Mouse (Mus musculus) embryonic fibroblast, embryonic 13.5 days (primary cell): ENCODE data around the gene Gnptg.

Source experiments
- CTCF ChIP-seq: IDR thresholded peaks from 2 replicates; pipeline ENCODE4 v1.5.1; 2011; ENCODE audit warnings: mild to moderate bottlenecking, control low read depth, low read length, moderate library complexity, borderline replicate concordance; ENCODE audit not compliant: insufficient read depth
- POLR2A ChIP-seq: IDR thresholded peaks from 2 replicates; pipeline ENCODE4 v1.6.1; 2011; ENCODE audit warnings: low read depth, mild to moderate bottlenecking, control low read depth, low read length, moderate library complexity

- TF ChIP-seq POLR2A (peak; percentile 54), CTCF (no peak)
These were observed 18.0 kb downstream of the Gnptg start for GRCm38 (mm10) chr17:25221821-25222503.
